Mouse (Mus musculus): ENCODE results near the gene Metap2.
"Not testable (repeated sequence)": the region's sequence is repeated elsewhere in the genome, so short reads cannot be mapped to it uniquely, and the experiment has no call there.

Gene Metap2

DNA sequence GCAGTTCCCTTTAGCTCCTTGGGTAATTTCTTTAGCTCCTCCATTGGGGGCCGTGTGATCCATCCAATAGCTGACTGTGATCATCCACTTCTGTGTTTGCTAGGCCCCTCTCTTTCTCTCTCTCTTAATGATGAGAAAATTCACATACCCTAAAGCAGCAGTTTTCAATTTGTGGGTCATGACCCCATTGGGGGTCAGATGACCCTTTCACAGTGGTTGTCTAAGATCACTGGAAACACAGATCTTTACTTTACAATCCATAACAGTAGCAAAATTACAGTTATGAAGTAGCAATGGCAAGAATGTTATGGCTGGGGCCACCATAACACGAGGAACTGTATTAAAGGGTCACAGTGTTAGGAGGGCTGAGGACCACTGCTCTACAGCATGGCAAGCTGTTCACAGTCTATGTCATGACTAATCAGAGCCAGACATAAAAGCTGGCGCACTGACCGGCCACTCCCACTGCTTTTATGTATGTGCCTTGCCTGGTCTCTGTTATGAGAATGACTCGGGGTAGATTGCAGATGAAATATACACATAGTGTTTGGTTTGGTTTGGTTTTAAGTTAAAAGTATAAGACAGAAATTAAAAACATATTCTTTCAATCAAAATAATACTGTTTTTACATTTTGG is 13.0 kb upstream of the Metap2 start:
- no peak for DNase-seq

- DNase-seq, result no peak
These were observed 12.1 kb upstream of the Metap2 start for GRCm38 (mm10) chr10:93909015-93909414.

GRCm38 (mm10) chr10:93908540-93908939 is 11.6 kb upstream of the Metap2 start:
- no peak for DNase-seq

- DNase-seq, result no peak
These were observed 10.5 kb upstream of the Metap2 start for GRCm38 (mm10) chr10:93907376-93907775.

- no peak for DNase-seq
These were observed 3.0 kb upstream of the Metap2 start for GRCm38 (mm10) chr10:93899907-93900306.

DNA sequence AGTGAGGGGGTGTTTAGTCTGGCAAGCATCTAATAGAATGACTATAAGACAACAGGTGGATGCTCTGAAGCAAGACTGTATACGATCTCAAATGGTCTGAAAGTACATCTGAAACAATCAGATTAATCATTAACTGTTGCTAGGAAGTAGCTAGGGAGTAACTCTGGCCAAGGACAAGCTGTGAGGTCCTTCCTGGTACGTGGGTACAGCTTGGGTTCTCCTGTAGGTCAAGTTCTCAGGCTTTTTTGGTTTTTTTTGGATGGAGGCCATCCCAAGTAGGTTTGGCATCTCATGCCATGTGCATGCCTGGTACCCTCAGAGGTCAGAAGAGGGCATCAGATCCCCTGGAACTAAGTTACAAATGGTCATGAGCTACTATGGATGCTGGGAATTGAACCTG is 2.4 kb upstream of the Metap2 start:
- no peak for DNase-seq

DNA sequence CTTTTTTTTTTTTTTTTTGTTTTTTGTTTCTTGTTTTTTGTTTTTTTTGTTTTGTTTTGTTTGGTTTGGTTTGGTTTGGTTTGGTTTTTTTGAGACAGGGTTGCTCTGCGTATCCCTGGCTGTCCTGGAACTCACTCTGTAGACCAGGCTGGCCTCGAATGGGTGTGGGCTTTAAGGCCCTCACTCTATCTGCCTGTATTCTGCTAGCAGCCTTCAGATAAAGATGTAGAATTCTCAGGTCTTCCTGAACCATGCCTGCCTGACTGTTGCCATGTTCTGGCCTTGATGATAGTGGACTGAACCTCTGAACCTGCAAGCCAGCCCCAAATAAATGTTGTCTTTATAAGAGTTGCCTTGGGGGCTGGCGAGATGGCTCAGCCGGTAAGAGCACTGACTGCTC is 4.3 kb downstream of the Metap2 start:
- no peak for DNase-seq

DNA sequence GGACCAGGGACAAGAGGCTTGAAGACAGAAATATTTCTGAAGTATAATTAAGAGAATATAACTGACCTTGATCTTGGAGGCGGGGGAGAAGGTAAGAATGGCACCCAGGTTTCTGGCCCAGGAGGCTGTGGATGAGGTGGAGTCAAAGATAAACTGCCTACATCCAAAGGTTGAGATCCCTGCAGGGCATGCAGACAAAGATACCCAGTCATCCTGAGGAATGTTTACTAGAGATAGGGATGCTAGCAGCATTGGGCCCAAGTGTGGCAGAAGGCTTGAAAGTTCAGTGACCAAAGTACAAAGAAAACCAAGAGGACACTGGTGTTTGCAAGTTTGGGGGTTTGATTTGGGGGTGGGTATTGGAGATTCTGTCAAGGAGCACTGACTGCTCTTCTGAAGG is 5.9 kb downstream of the Metap2 start:
- DNase-seq, result no peak

DNA sequence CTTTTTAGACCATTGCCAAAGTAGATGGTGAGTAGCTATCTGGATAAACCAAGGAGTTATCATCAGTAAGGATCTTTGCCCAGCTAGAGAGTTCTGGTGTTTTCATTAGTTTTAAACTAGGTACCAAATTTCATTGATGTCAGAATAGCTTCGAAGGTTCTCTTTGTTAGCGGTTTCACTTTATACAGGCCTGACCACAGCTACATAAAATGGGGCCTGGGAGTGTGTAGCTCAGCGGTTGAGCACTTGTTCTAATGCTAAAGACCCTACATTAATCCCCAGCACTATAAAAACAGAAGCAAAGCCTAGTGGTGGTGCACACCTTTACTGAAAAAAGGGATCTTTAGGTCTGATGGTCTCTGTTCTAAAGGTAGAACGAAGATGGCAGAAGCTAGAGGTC is 6.3 kb downstream of the Metap2 start:
- no peak for DNase-seq

DNA sequence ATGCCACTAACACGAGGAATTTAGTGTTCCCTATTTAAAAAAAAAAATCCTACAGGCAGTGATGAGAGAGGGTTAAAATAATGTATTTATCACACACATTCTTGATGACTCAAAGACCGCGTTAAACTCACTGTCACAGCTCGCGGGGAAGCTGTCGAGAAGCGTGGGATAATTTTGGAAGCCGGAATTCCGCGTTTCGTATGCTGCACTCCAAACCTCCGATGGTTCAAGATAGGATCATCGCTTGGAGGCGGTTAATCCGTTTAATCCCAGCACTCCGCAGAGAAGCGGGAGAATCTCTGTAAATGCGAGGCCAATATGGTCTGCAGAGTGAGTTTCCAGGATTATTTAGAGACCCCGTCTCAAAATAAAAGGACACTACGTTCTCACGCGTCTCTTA is 6.9 kb downstream of the Metap2 start:
- DNase-seq, result no peak

- peak; percentile 78 for DNase-seq
These were observed 7.3 kb downstream of the Metap2 start for GRCm38 (mm10) chr10:93889579-93889950.

DNA sequence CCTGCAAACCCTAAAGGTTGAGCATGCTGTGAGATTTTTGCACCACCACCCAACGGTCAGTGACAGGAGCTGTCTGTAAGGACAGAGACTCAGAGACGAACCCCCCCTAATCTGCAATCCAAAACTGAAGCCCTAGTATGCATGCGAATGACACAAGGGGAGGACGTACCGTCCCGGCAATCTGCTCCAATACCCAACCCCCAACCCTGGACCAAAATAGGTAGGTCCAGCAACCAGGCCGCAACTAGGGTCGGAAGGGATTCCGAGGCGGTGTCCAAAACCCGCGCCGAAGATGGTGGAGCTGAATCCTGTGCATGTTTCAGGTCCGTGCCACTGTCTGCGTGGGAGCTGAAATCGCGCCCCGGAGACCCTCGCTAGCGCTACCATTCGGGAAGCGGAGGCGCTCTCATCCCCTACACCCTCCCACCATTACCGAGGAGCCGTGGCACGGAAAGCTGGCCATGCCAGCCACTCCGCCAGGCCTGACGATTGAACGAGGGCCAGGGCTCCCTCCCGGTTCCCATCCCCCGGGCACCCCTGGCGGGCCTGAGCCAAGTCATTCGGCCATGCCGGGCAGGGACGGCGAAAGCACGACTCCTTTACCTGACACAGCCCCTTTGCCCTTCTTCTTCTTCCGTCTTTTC is 7.8 kb downstream of the Metap2 start:
- no peak for DNase-seq

DNA sequence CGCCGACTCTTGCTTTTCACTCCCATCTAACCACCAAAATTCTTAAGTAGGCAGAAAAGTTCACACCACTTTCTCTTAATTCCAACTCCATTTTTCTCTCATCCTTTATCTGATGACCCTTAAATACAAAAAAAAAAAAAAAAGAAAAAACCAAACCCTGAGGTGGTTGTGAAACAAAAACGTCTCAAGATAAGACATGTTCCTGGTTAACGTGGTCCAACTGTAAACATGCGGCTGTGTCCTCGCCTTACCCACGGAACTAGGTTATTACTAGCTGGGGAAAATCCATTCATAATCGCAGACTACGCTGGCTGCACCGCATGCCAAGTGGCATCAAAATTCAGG is 8.3 kb downstream of the Metap2 start:
- no peak for DNase-seq

- DNase-seq, result no peak
These were observed 10.9 kb downstream of the Metap2 start for GRCm38 (mm10) chr10:93885839-93886477.

GRCm38 (mm10) chr10:93882738-93883364 is 14.0 kb downstream of the Metap2 start:
- DNase-seq, result no peak

DNA sequence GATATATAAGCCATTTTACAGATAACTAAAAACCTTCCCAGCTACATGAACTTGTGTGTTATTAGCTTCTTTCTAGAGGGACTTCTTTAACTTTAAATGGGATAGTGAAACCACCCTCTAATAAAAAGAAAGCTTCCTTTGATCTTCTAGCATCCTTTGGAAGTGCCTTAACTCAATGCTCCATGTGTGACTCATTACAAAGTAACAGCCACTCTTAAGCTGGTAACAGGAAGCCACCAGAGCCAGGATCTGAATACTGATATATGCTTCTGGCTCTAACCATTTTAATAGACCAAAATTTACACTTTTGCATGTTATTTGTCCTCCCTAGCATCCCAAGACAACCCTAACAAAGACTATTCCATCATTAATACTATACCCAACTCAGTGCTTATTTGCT is 15.0 kb downstream of the Metap2 start:
- no peak for DNase-seq

- DNase-seq, result no peak
These were observed 18.2 kb downstream of the Metap2 start for GRCm38 (mm10) chr10:93878732-93879131.

GRCm38 (mm10) chr10:93876772-93877171 is 20.1 kb downstream of the Metap2 start:
- no peak for DNase-seq

DNA sequence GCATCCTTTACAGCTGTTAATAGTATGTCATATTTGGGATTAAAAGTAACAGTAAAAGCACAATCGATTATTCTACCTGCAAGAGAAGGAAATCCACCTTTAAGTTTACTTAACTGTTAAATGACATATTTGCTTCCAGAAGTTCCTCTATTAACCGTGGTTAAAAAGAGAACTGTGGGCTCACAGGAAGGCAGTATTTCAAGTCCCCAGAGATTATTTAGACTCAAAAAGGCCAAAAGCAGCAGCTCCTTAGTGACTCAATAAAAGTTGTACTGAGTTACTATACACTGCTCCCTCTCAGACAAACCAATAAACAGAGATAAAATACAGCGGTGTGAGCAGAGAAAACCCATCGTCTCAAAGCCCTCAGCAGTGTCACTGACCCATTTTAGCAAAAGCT is 28.0 kb downstream of the Metap2 start:
- no peak for DNase-seq

DNA sequence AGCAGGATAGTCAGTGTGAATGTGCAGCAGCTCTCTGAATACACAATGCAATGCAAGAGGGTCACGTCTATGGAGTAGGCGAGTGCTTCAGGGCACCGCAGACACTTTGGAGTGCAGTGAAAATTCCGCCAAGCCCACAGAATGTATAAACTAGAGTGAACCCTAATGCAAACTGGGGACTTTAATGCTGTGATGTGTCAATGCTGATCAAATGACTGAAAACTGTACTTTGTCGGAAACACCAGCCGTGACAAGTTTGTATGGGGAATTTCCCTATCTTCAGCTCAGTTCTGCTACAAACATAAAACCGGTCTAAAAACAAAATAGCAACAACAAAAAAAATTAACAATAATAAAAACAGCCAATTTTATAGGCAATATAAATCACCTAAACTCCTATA is 28.5 kb downstream of the Metap2 start:
- DNase-seq, result no peak

GRCm38 (mm10) chr10:93856095-93856494 is 40.8 kb downstream of the Metap2 start:
- no peak for DNase-seq

DNA sequence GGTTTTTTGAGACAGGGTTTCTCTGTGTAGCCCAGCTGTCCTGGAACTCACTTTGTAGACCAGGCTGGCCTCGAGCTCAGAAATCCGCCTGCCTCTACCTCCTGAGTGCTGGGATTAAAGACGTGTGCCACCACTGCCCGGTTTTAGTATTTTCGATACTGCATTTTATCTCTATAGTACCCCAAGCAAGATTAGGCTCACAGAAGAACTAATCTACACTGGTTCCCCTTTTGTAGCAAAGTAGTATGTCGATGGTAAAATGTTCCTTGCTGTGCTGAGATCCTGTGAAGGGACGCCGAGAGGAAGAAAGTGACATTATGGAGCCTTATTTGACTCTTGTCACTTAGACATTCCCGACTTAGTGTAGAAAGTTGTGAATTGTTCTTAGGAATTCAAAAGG is 41.8 kb downstream of the Metap2 start:
- no peak for DNase-seq

DNA sequence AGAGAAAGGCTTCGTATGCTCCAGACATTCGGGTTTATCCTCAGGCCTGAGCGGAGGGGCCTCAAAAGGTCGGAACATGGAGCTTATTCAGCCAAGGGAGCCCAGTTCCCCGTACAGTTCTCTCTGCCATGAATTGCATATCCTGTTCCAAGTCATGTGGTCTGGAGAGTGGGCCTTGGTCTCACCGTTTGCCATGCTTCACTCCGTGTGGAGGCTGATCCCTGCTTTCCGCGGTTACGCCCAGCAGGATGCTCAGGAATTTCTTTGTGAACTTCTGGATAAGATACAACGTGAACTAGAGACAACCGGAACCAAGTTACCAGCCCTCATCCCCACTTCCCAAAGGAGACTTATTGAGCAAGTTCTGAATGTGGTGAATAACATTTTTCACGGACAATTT is 50.2 kb downstream of the Metap2 start:
- DNase-seq, result no peak

DNA sequence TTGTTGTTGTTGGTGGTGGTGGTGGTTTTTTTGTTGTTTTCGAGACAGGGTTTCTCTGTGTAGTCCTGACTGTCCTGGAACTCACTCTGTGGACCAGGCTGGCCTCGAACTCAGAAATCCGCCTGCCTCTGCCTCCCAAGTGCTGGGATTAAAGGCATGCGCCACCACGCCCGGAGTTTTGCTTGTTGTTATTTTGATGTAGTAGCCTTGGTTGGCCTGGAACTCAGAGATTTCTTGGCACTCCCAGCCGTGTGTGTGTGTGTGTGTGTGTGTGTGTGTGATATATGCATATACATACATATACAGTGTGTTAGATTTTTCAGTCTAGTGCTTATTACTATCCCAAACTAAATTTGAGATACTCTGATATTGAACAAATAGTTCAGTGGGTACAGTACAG is 61.8 kb downstream of the Metap2 start:
- DNase-seq, result not testable (repeated sequence)

All from B cell, adult 2 months (primary cell).